Mouse (Mus musculus): ENCODE results near the gene Stxbp1. TPM values are rescaled to one million over a fixed set of nuclear protein-coding genes. Genes with fewer than 3 reads are reported as not detected.

Stxbp1 gene
- polyA plus RNA-seq, 1 experiment: 3.2 TPM

DNA sequence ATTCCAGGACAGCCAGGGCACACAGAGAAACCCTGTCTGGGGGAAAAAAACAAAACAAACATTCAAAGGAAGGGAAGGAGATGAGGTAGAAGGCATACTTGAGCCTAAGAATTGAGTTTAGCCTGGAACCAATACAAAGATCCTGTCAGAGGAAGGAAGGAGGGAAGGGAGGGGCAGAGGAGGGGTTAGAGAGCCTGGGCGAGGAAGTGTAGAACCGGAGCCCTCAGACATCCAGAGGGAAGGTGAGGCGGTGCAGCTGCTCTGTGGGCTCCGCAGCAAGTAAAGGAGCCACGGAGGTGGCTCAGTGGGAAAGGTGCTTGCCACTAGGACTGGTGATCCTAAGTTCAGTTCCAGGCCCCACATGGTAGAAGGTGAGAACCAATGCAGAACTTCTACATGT, 5.9 kb downstream of the Stxbp1 start:
- H3K4me3 ChIP-seq (replicated peaks; ENCODE audit: control insufficient read depth, low read depth, low read length): no peak overlapping the region
- 28% methylated on average over 5 of the region's 5 CpGs for WGBS
- no peak for TF ChIP-seq POLR2A (IDR thresholded peaks at IDR 0.05; ENCODE audit: borderline replicate concordance, control insufficient read depth, low read depth, low read length)
- TF ChIP-seq CTCF (IDR thresholded peaks at IDR 0.05; ENCODE audit: control insufficient read depth, insufficient read depth, low read length): no peak
- no peak overlapping the region for H3K27ac ChIP-seq (ENCODE audit: control insufficient read depth, insufficient read depth, low read depth, low read length, poor library complexity)
- no peaks in the 10 kb centered on the region for H3K4me1 ChIP-seq (ENCODE audit: control insufficient read depth, insufficient read depth, low read length)

DNA sequence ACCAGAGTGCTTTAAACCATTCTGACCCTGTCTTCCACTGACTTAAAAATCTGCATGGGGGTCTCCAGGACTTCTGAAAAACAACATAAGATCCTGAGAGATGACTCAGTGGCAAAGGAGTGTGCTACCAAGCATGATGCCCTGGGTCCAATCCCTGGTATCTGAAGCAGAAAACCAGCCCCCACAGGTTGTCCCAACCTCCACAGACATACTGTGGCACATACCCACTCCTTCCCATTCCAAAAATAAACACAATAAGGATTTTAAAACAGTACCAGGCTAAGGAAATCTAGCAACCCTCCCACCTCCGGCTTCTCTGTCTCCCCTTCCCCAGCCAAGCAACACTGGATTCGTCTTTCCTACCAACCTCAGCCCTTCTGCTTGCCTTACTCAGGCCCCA, 7.8 kb downstream of the Stxbp1 start:
- H3K4me3 ChIP-seq (replicated peaks; ENCODE audit: control insufficient read depth, low read depth, low read length): no peak overlapping the region
- 74% methylated on average over 2 of the region's 2 CpGs for WGBS
- TF ChIP-seq POLR2A (IDR thresholded peaks at IDR 0.05; ENCODE audit: borderline replicate concordance, control insufficient read depth, low read depth, low read length) (no peak), CTCF (IDR thresholded peaks at IDR 0.05; ENCODE audit: control insufficient read depth, insufficient read depth, low read length) (no peak)
- H3K27ac ChIP-seq (ENCODE audit: control insufficient read depth, insufficient read depth, low read depth, low read length, poor library complexity): no peak overlapping the region
- no peaks in the 10 kb centered on the region for H3K4me1 ChIP-seq (ENCODE audit: control insufficient read depth, insufficient read depth, low read length)

DNA sequence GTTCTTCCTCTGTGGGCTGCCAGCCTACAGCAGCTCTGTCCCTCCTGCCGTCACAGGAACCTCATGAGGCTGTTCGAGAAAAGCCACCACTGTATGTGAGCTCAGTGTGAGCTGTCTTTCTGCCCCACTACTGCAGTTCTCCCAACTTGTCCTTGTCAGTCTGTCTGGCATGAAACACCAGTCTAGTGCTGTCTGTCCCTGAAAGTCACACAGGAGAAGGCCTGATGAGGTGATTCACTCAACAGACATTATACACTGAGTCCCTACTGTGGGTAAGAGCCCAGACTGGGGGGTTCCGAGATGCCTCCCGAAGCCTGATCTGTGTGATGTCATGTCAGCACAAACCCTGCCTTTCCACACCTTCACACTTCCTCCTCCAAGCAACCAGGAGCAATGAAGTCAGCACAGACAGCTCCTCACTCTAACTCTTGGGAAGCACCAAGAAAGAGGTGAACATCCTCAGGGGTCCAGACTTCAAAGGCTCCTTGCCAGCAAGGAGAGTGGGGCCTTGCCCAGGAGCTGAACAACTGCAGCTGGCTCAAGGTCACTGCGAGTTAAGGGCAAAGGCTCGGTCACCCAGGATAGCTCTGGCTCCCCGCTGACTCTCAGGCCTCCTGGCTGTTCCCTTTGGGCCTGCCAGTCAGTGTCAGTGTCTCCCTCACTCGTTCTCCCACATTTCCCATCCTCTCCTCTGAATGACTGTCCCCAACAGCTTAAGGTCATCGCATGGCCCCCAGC, 8.7 kb downstream of the Stxbp1 start:
- H3K4me3 ChIP-seq (replicated peaks; ENCODE audit: control insufficient read depth, low read depth, low read length): no peak overlapping the region
- WGBS: 87% methylated on average over 9 of the region's 9 CpGs
- TF ChIP-seq POLR2A (IDR thresholded peaks at IDR 0.05; ENCODE audit: borderline replicate concordance, control insufficient read depth, low read depth, low read length) (no peak), CTCF (IDR thresholded peaks at IDR 0.05; ENCODE audit: control insufficient read depth, insufficient read depth, low read length) (no peak)
- no peak overlapping the region for H3K27ac ChIP-seq (ENCODE audit: control insufficient read depth, insufficient read depth, low read depth, low read length, poor library complexity)
- no peaks in the 10 kb centered on the region for H3K4me1 ChIP-seq (ENCODE audit: control insufficient read depth, insufficient read depth, low read length)

DNA sequence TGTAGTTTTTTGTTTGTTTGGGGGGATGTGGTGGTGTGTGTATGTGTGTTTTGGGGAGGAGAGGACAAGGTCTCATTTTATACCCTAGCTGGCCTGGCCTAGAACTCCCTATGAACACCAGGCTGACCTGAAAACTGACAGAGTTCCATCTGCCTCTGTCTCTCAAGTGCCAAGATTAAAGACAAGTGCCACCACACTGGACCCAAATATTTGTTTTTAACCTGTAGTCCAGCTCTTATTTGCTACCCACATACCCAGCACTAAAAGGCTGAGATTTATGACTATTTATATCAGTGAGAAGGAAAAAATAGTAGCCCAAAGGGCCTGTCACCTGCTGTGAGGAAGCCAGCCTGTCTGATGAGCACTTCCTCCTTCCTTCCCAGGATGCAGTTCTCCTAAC, 11.5 kb downstream of the Stxbp1 start:
- no peak for TF ChIP-seq CTCF (IDR thresholded peaks at IDR 0.05; ENCODE audit: control insufficient read depth, insufficient read depth, low read length)
- no peak for TF ChIP-seq POLR2A (IDR thresholded peaks at IDR 0.05; ENCODE audit: borderline replicate concordance, control insufficient read depth, low read depth, low read length)
- Histone ChIP-seq H3K4me3 (replicated peaks; ENCODE audit: control insufficient read depth, low read depth, low read length) (no peak overlapping the region), H3K27ac (ENCODE audit: control insufficient read depth, insufficient read depth, low read depth, low read length, poor library complexity) (no peak overlapping the region), H3K4me1 (ENCODE audit: control insufficient read depth, insufficient read depth, low read length) (no peaks in the 10 kb centered on the region)

DNA sequence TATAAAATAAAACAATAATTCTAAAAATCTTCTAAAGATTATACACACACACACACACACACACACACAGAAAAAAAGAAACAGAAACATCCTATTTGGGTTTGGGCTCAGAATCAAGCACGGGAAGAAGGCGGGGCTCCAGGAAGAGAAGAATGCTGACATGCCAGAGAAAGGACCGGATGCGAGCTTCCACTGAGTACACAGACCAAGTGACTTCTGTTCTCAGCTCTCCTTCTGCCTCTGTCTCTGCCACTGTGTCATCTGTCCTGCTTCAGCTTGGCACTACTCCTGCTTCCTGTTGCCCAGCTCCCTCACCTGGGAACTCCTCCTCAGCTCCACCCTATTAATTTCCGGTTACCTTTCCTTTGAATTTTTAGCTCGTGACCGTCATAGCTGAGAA, 12.5 kb downstream of the Stxbp1 start:
- no peak overlapping the region for H3K27ac ChIP-seq (ENCODE audit: control insufficient read depth, insufficient read depth, low read depth, low read length, poor library complexity)
- H3K4me3 ChIP-seq (replicated peaks; ENCODE audit: control insufficient read depth, low read depth, low read length): no peak overlapping the region
- 4% methylated on average over 7 of the region's 7 CpGs for WGBS
- no peaks in the 10 kb centered on the region for H3K4me1 ChIP-seq (ENCODE audit: control insufficient read depth, insufficient read depth, low read length)
- TF ChIP-seq POLR2A (IDR thresholded peaks at IDR 0.05; ENCODE audit: borderline replicate concordance, control insufficient read depth, low read depth, low read length) (no peak), CTCF (IDR thresholded peaks at IDR 0.05; ENCODE audit: control insufficient read depth, insufficient read depth, low read length) (no peak)

DNA sequence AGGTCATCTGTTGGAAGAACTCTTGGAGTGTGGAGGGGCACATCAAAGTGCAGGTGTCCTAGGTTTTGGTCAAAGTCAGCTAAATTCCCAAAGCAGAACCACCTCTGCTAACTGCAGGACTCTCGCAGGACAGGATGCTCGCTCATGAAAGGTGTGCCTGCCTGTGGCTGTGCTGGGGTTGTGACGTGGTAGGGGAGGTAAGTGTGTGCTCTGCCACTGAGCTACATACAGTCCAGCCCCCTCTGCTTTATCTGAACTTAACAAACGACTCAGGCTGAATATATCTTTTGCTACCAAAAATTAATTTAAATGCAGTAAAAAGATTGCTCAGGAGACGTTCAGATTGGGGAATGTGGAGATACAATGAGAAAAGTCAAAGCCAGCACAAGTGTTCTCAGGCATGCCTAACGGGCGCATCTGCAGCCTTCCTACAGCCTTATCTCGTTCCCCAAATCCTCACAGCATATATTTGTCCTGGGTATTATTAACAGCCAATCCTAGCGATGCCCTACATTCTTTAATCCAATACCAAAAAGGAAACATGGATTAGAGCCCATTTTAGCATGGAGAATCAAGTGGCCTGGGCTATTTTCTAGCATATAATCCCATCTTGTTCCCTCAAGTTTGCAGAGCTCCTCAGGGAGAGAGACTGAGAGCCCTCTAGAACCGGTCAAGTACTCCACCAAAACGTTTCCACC, 17.9 kb downstream of the Stxbp1 start:
- H3K27ac ChIP-seq (ENCODE audit: control insufficient read depth, insufficient read depth, low read depth, low read length, poor library complexity): no peak overlapping the region
- no peak overlapping the region for H3K4me3 ChIP-seq (replicated peaks; ENCODE audit: control insufficient read depth, low read depth, low read length)
- WGBS: 65% methylated on average over 11 of the region's 11 CpGs
- TF ChIP-seq CTCF (IDR thresholded peaks at IDR 0.05; ENCODE audit: control insufficient read depth, insufficient read depth, low read length) (no peak), POLR2A (IDR thresholded peaks at IDR 0.05; ENCODE audit: borderline replicate concordance, control insufficient read depth, low read depth, low read length) (no peak)
- H3K4me1 ChIP-seq (ENCODE audit: control insufficient read depth, insufficient read depth, low read length): no peaks in the 10 kb centered on the region

DNA sequence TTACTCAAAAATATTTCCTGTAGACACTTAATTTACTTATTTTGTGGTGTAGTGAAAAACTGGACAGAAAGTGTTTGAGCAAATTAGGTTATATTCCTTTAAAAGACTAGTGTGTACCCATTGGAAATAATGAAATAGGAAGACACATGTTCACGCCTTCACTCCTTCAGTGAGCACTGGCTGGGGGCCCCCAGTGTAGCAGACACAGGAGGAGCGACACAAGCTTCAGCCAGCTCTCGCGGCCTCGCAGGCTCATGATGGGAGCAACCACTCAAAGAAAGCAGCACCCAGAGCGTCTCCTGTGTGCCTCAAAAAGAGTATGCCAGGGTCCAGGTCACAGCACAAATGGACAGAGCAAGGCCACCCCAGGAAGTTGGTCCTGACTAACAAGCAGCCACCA, 21.2 kb downstream of the Stxbp1 start:
- Histone ChIP-seq H3K27ac (ENCODE audit: control insufficient read depth, insufficient read depth, low read depth, low read length, poor library complexity) (no peak overlapping the region), H3K4me3 (replicated peaks; ENCODE audit: control insufficient read depth, low read depth, low read length) (no peak overlapping the region), H3K4me1 (ENCODE audit: control insufficient read depth, insufficient read depth, low read length) (peaks cover 2% of the 10 kb centered on the region; the same call in 1 of the 2 replicates)
- no peak for TF ChIP-seq CTCF (IDR thresholded peaks at IDR 0.05; ENCODE audit: control insufficient read depth, insufficient read depth, low read length)
- whole genome bisulfite sequencing: 83% methylated on average over 6 of the region's 6 CpGs

DNA sequence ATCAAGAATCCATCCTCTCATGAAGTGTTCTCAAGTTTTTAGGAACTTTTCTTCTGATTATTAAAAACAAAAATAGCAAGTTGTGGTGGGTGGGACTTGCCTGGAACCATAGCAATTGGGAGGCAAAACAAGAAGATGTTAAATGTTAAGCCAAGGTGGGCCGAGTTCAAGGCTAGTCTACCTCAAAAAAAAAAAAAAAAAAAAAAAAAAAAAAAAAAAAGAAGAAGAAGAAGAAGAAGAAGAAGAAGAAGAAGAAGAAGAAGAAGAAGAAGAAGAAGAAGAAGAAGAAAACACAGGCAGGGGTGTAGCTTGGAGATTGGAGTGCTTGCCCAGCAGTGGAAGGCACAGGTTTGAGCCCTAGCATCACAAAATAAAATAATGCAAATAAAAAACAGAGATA, 22.3 kb downstream of the Stxbp1 start:
- TF ChIP-seq POLR2A (IDR thresholded peaks at IDR 0.05; ENCODE audit: borderline replicate concordance, control insufficient read depth, low read depth, low read length) (no peak), CTCF (IDR thresholded peaks at IDR 0.05; ENCODE audit: control insufficient read depth, insufficient read depth, low read length) (no peak)
- Histone ChIP-seq H3K4me3 (replicated peaks; ENCODE audit: control insufficient read depth, low read depth, low read length) (no peak overlapping the region), H3K27ac (ENCODE audit: control insufficient read depth, insufficient read depth, low read depth, low read length, poor library complexity) (no peak overlapping the region), H3K4me1 (ENCODE audit: control insufficient read depth, insufficient read depth, low read length) (peaks cover 2% of the 10 kb centered on the region; the same call in 1 of the 2 replicates)
- WGBS: 67% methylated on average over 1 of the region's 1 CpGs
